Mouse (Mus musculus) hindbrain, embryonic 15.5 days (tissue): ENCODE measurements around the gene Ciao2b. TPM values are rescaled to one million over a fixed set of nuclear protein-coding genes. Genes with fewer than 3 reads are reported as not detected.

Experiments used
- ATAC-seq: fragments of 200-750 bp; cut with Nextera tagmentation; 2 replicates; pipeline ENCODE4 v1.8.0; 2017; ENCODE audit warnings: low read depth, moderate number of reproducible peaks, moderate TSS enrichment; ENCODE audit not compliant: low FRiP score
- H3K27ac ChIP-seq: fragments of 300-500 bp; sonication (generic); replicated peaks from 2 replicates; pipeline ENCODE4 v1.5.1; 2015; ENCODE audit warnings: mild to moderate bottlenecking, inconsistent platforms
- H3K27me3 ChIP-seq: fragments of 300-500 bp; sonication (generic); 2 replicates; pipeline ENCODE4 v1.6.1; 2015; ENCODE audit warnings: control low read depth, inconsistent platforms
- H3K36me3 ChIP-seq: fragments of 300-500 bp; sonication (generic); 2 replicates; pipeline ENCODE4 v1.6.1; 2015; ENCODE audit warnings: control low read depth, inconsistent platforms
- H3K4me1 ChIP-seq: fragments of 300-500 bp; sonication (generic); replicated peaks from 2 replicates; pipeline ENCODE4 v1.6.1; 2015; ENCODE audit warnings: control low read depth, inconsistent platforms
- H3K4me2 ChIP-seq: fragments of 300-500 bp; sonication (generic); 2 replicates; pipeline ENCODE4 v1.6.1; 2015; ENCODE audit warnings: moderate library complexity, mild to moderate bottlenecking, inconsistent platforms
- H3K4me3 ChIP-seq: fragments of 300-500 bp; sonication (generic); 2 replicates; pipeline ENCODE4 v1.5.1; 2015; ENCODE audit warnings: mild to moderate bottlenecking, inconsistent platforms
- H3K9ac ChIP-seq: fragments of 300-500 bp; sonication (generic); 2 replicates; pipeline ENCODE4 v1.6.1; 2015; ENCODE audit warnings: inconsistent platforms
- H3K9me3 ChIP-seq: fragments of 300-500 bp; sonication (generic); 2 replicates; pipeline ENCODE4 v1.6.1; 2016; ENCODE audit warnings: control low read depth, inconsistent platforms
- WGBS: fragments of 180-500 bp; shearing (Covaris S2); methylation state at CpG from one replicate; pipeline ENCODE4 v1.1.7; 2015; 5-methylcytosine and 5-hydroxymethylcytosine counted together
- polyA plus RNA-seq: library from polyadenylated mRNA; unstranded; fragments of >200 nt; fragmentation: Nextera tagmentation; extraction: Ambion mirVana; gene quantifications from 2 replicates; pipeline ENCODE4 v1.2.1, GENCODE M21; 2015

Gene Ciao2b
- polyA plus RNA-seq, 1 experiment from 2014 or later: 125 TPM

GRCm38 (mm10) chr8:104595773-104596536 is 45.8 kb downstream of the Ciao2b start:
- peaks cover 15% of the 10 kb centered on the region for H3K36me3 ChIP-seq
- 88% methylated on average over 21 of the region's 21 CpGs for WGBS
- H3K9me3 ChIP-seq: no peaks in the 10 kb centered on the region
- H3K9ac ChIP-seq: no peak overlapping the region
- no peak overlapping the region for H3K27ac ChIP-seq
- H3K4me2 ChIP-seq: no peak overlapping the region
- no peak overlapping the region for H3K4me3 ChIP-seq
- no peaks in the 10 kb centered on the region for H3K27me3 ChIP-seq
- no peak for ATAC-seq
- H3K4me1 ChIP-seq: peaks cover 12% of the 10 kb centered on the region

GRCm38 (mm10) chr8:104594611-104595362 is 47.0 kb downstream of the Ciao2b start:
- H3K9ac ChIP-seq: no peak overlapping the region
- peaks cover 15% of the 10 kb centered on the region for H3K36me3 ChIP-seq
- no peak overlapping the region for H3K4me3 ChIP-seq
- H3K9me3 ChIP-seq: no peaks in the 10 kb centered on the region
- no peak for ATAC-seq
- no peak overlapping the region for H3K4me2 ChIP-seq
- H3K4me1 ChIP-seq: peaks cover 16% of the 10 kb centered on the region
- no peak overlapping the region for H3K27ac ChIP-seq
- no peaks in the 10 kb centered on the region for H3K27me3 ChIP-seq
- WGBS: 95% methylated on average over 19 of the region's 19 CpGs

GRCm38 (mm10) chr8:104593536-104594325 is 48.0 kb downstream of the Ciao2b start:
- Histone ChIP-seq H3K9ac (no peak overlapping the region), H3K27ac (no peak overlapping the region), H3K27me3 (no peaks in the 10 kb centered on the region), H3K4me3 (no peak overlapping the region), H3K4me2 (no peak overlapping the region), H3K36me3 (peaks cover 15% of the 10 kb centered on the region), H3K9me3 (no peaks in the 10 kb centered on the region), H3K4me1 (peaks cover 16% of the 10 kb centered on the region)
- WGBS: 95% methylated on average over 31 of the region's 31 CpGs
- ATAC-seq: no peak

- 68% methylated on average over 6 of the region's 6 CpGs for WGBS
These were observed 49.2 kb downstream of the Ciao2b start for GRCm38 (mm10) chr8:104592566-104592965.

GRCm38 (mm10) chr8:104591856-104592255 is 49.9 kb downstream of the Ciao2b start:
- Histone ChIP-seq H3K4me1 (peaks cover 16% of the 10 kb centered on the region), H3K27ac (peak overlapping the region; percentile 90), H3K9me3 (no peaks in the 10 kb centered on the region), H3K27me3 (no peaks in the 10 kb centered on the region), H3K36me3 (peaks cover 15% of the 10 kb centered on the region), H3K4me3 (peak overlapping the region; percentile 72), H3K9ac (peak overlapping the region; percentile 66), H3K4me2 (peak overlapping the region; percentile 62)
- ATAC-seq: no peak
- 4% methylated on average over 9 of the region's 9 CpGs for WGBS

More at GRCm38 (mm10) chr8:104592566-104592965, 49.2 kb downstream of the Ciao2b start:
- Histone ChIP-seq H3K9ac (no peak overlapping the region), H3K4me3 (0 out of 2 replicates have a peak overlapping the region, but pooled peaks have one; percentile 72), H3K27ac (no peak overlapping the region), H3K36me3 (peaks cover 15% of the 10 kb centered on the region), H3K9me3 (no peaks in the 10 kb centered on the region), H3K27me3 (no peaks in the 10 kb centered on the region), H3K4me2 (peak overlapping the region; percentile 62), H3K4me1 (peaks cover 16% of the 10 kb centered on the region)
- no peak for ATAC-seq

GRCm38 (mm10) chr8:104591133-104591834 is 50.5 kb downstream of the Ciao2b start, which contains the start of gene Pdp2:
TSS of gene Pdp2 (plus strand) at chr8:104591451.
- no peaks in the 10 kb centered on the region for H3K9me3 ChIP-seq
- peaks cover 16% of the 10 kb centered on the region for H3K4me1 ChIP-seq
- WGBS: under 1% methylated on average over 44 of the region's 44 CpGs
- H3K9ac ChIP-seq: peak within 1 kb of the TSS; percentile 66
- peak within 1 kb of the TSS; percentile 62 for H3K4me2 ChIP-seq
- peaks cover 15% of the 10 kb centered on the region for H3K36me3 ChIP-seq
- H3K27ac ChIP-seq: peak within 1 kb of the TSS; percentile 90
- ATAC-seq: peak; percentile 98
- no peaks in the 10 kb centered on the region for H3K27me3 ChIP-seq
- H3K4me3 ChIP-seq: peak within 1 kb of the TSS; percentile 72

GRCm38 (mm10) chr8:104590284-104590683 is 51.5 kb downstream of the Ciao2b start:
- no peaks in the 10 kb centered on the region for H3K27me3 ChIP-seq
- ATAC-seq: no peak
- 91% methylated on average over 3 of the region's 3 CpGs for WGBS

More at GRCm38 (mm10) chr8:104590284-104590683, 51.5 kb downstream of the Ciao2b start:
- Histone ChIP-seq H3K9ac (no peak overlapping the region), H3K4me1 (peaks cover 16% of the 10 kb centered on the region), H3K4me3 (no peak overlapping the region), H3K36me3 (peaks cover 9% of the 10 kb centered on the region; the same call in 1 of the 2 replicates), H3K9me3 (no peaks in the 10 kb centered on the region), H3K4me2 (no peak overlapping the region), H3K27ac (no peak overlapping the region)

Other genes starting within 250 kb of the Ciao2b start
- gene Cmtm4, start 246.2 kb downstream of the Ciao2b start, polyA plus RNA-seq: 2.7 TPM in 2 replicates
- 106 and 109 TPM in 2 replicates for gene Dync1li2, start 198.9 kb downstream of the Ciao2b start, polyA plus RNA-seq
- gene Terb1, start 132.1 kb downstream of the Ciao2b start, polyA plus RNA-seq: 0.62 and 0.65 TPM in 2 replicates
- 103 and 107 TPM in 2 replicates for gene Nae1, start 107.3 kb downstream of the Ciao2b start, polyA plus RNA-seq
- gene Car7, start 107.3 kb downstream of the Ciao2b start, polyA plus RNA-seq: 2.7 and 4.0 TPM in 2 replicates
- gene Pdp2, start 50.5 kb downstream of the Ciao2b start, polyA plus RNA-seq: 17.9 and 20.6 TPM in 2 replicates
- not detected in 2 replicates for gene Cdh16, start 17.6 kb downstream of the Ciao2b start, polyA plus RNA-seq
- gene Rrad, start 10.6 kb downstream of the Ciao2b start, polyA plus RNA-seq: 3.0 and 3.9 TPM in 2 replicates
- gene Ces2a, start 92.0 kb upstream of the Ciao2b start, polyA plus RNA-seq: not detected in 2 replicates
- gene Ces2b, start 189.6 kb upstream of the Ciao2b start, polyA plus RNA-seq: 0.18 and 0.28 TPM in 2 replicates
- gene Ces2c, start 205.1 kb upstream of the Ciao2b start, polyA plus RNA-seq: not detected in 2 replicates